Mouse (Mus musculus) Patski (cell line): Measurements from ENCODE around the gene Hmgcr. TPM values are rescaled to one million over a fixed set of nuclear protein-coding genes. Genes with fewer than 3 reads are reported as not detected.
"Not testable (repeated sequence)": the region's sequence is repeated elsewhere in the genome, so short reads cannot be mapped to it uniquely, and the experiment has no call there.

Experiments
- ATAC-seq: fragments of 100-300 bp; one replicate; pipeline ENCODE4 v1.8.0; 2021
- CTCF ChIA-PET: fragments of 350-600 bp; sonication (Branson Sonifier 250); formaldehyde crosslinking; loops from one replicate; lab custom pipeline; 2022; ENCODE audit warnings: inconsistent platforms; lab: Charles Lee
- POLR2A ChIA-PET: fragments of 350-600 bp; sonication (Branson Sonifier 250); formaldehyde crosslinking; loops from one replicate; lab custom pipeline; 2022; ENCODE audit warnings: antibody characterized with exemption, inconsistent platforms; lab: Charles Lee
- DNase-seq: peaks from one replicate; pipeline ENCODE4 v3.0.0-alpha.2; 2011; ENCODE audit warnings: low read depth, low spot score
- H3K27me3 ChIP-seq: fragments of 371-371 bp; one replicate; pipeline ENCODE4 v1.5.1; 2021
- CTCF ChIP-seq: fragments of 100-300 bp; IDR thresholded peaks from one replicate; pipeline ENCODE4 v1.5.1; 2021
- in situ Hi-C: fragments of 300-500 bp; cut with MboI; formaldehyde crosslinking; loops from 3 replicates; pipeline ENCODE4 v1.11.1; 2018; ENCODE audit warnings: low pct_unique_long_range_greater_than_20kb, mixed read lengths
- polyA plus RNA-seq: library from polyadenylated mRNA; unstranded; gene quantifications from one replicate; pipeline ENCODE4 v1.2.3, GENCODE M21; 2021

The Hmgcr gene
- polyA plus RNA-seq, 1 experiment from 2014 or later = 43.0 TPM

GRCm38 (mm10) chr13:96670019-96670405, 724 bp downstream of the Hmgcr start:
- TF ChIP-seq CTCF = no peak
- in situ Hi-C loops = no loop called here
- DNase-seq = no peak
- POLR2A ChIA-PET = no interaction called here
- CTCF ChIA-PET = no interaction called here
- no peak for ATAC-seq
- no peaks in the 10 kb centered on the region for H3K27me3 ChIP-seq

GRCm38 (mm10) chr13:96664419-96664974, 6.2 kb downstream of the Hmgcr start:
- TF ChIP-seq CTCF = no peak
- POLR2A ChIA-PET = no interaction called here
- CTCF ChIA-PET = no interaction called here
- in situ Hi-C loops = no loop called here
- no peaks in the 10 kb centered on the region for H3K27me3 ChIP-seq
- DNase-seq (no peak), ATAC-seq (no peak)

- CTCF ChIA-PET, DNase-seq, POLR2A ChIA-PET, ATAC-seq, H3K27me3 ChIP-seq, in situ Hi-C loops: not testable (repeated sequence)
Observed at GRCm38 (mm10) chr13:96663120-96663519, 7.6 kb downstream of the Hmgcr start.

GRCm38 (mm10) chr13:96660095-96660860, 10.5 kb downstream of the Hmgcr start:
- POLR2A ChIA-PET = no interaction called here
- in situ Hi-C loops = no loop called here
- DNase-seq (no peak), ATAC-seq (no peak)
- H3K27me3 ChIP-seq = no peaks in the 10 kb centered on the region
- CTCF ChIA-PET = no interaction called here
- no peak for TF ChIP-seq CTCF

DNA sequence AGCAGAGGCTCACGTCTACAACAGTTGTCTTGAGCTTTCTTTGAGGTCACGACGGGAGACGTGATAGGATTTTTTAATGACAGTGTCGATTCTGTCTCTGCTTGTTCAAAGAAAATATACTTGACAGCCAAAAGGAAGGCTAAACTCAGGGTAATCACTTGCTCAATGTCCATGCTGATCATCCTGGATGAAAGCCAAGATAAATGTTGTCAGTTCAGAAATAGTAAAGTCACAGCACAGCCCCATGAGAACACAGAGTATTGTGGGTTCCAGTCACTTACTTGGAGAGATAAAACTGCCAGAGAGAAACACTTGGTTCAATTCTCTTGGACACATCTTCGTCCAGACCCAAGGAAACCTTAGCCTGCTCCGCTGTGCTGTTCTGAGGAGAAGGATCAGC, 11.8 kb downstream of the Hmgcr start:
- ATAC-seq = no peak
- TF ChIP-seq CTCF = no peak
- DNase-seq = no peak
- POLR2A ChIA-PET = no interaction called here
- no peaks in the 10 kb centered on the region for H3K27me3 ChIP-seq
- CTCF ChIA-PET = interaction anchor here (1.5 to 1.6 kb wide), 2 partner anchors 8 to 10 kb away, joined by 5 to 6 read pairs; no protein-coding TSS in a partner anchor
- in situ Hi-C loops = no loop called here

- POLR2A ChIA-PET = no interaction called here
- CTCF ChIA-PET = no interaction called here
- in situ Hi-C loops = no loop called here
Observed at GRCm38 (mm10) chr13:96656673-96657072, 14.1 kb downstream of the Hmgcr start.

DNA sequence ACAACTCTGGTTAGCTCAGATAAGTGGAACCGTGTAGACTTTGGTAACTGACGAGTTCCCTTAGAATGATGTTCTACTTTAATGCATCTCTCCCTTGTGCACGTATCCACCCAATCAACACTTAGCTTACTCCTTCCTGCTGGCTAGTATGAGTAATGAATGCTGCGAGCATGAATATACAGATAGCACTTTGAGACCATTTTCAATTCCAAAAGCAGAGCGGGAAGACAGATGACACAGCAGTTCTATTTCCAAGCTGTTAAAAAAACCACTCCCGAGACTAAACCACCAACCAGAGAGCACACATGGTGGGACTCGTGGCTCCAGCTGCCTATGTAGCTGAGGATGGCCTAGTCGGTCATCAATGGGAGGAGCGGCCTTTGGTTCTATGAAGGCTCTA, 17.7 kb downstream of the Hmgcr start:
- CTCF ChIA-PET = interaction anchor here (1.0 to 1.3 kb wide), 2 partner anchors 33 to 143 kb away, joined by 3 read pairs; no protein-coding TSS in a partner anchor
- POLR2A ChIA-PET = no interaction called here
- ATAC-seq (no peak), DNase-seq (no peak)
- TF ChIP-seq CTCF = no peak
- H3K27me3 ChIP-seq = no peaks in the 10 kb centered on the region
- in situ Hi-C loops = no loop called here

More at GRCm38 (mm10) chr13:96656673-96657072, 14.1 kb downstream of the Hmgcr start:
- no peaks in the 10 kb centered on the region for H3K27me3 ChIP-seq
- TF ChIP-seq CTCF = no peak
- no peak for ATAC-seq
- DNase-seq = no peak

DNA sequence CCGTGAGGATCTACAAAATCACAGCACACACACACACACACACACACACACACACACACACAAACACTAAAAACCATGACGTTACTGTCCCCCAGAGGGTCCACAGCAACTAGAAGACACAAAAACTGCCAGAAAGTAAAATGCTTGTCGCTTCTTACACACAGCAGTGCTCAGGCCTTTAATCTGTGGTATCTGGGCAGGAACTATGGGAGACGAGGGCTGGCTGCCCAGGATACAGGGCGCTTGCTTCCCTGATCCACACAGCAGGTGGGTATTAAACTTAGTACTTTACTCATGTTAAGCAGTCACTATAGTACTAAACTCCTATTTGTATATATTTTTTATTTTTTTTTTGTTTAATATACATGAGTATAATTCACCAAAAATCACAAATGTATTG, 24.9 kb downstream of the Hmgcr start:
- ChIA-PET POLR2A (no interaction called here), CTCF (no interaction called here)
- no peak for DNase-seq
- H3K27me3 ChIP-seq = no peaks in the 10 kb centered on the region
- no peak for TF ChIP-seq CTCF
- in situ Hi-C loops = no loop called here
- no peak for ATAC-seq

DNA sequence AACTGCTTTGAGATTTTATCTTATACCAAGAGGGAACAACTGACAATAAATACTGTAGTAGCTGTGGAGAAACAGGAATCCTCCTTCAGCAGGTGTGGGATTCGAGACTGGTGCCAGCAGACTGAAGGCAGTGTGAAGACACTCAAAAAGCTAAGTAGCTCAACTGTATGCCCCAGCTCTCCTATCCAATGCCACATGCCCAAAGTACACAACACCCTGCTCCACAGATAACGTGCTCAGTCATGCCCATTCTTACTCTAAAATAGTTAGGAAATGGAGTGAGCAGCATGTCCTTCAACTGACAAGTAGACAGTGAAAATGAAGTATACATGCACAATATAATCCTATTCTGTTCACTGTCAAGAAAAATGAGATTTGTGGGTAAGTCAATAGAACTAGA, 26.6 kb downstream of the Hmgcr start:
- in situ Hi-C loops = no loop called here
- DNase-seq (no peak), ATAC-seq (no peak)
- ChIA-PET CTCF (no interaction called here), POLR2A (no interaction called here)
- no peaks in the 10 kb centered on the region for H3K27me3 ChIP-seq
- no peak for TF ChIP-seq CTCF

DNA sequence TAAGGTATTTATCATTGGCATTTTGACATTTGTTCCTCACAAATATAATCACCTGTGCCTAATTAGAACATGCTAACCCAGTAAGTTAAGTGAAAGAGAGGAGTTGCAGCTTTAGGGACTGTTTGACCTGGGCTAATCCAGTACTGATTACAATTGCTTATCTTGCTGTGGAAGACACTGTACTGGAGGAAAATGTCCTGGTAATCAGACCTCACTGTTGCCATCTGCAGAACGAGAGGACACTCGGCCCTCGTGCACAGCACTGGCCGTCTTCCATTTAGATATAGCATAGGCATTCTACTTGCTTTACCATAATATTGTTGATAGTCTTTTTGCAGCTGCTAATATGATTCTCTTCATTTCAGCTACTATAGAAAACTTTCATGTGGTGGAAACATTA, 40.3 kb downstream of the Hmgcr start:
- TF ChIP-seq CTCF = no peak
- ChIA-PET POLR2A (no interaction called here), CTCF (interaction anchor here (1.5 kb wide), 1 partner anchor 27 kb away, joined by 4 read pairs; no protein-coding TSS in a partner anchor)
- H3K27me3 ChIP-seq = no peaks in the 10 kb centered on the region
- in situ Hi-C loops = no loop called here
- DNase-seq = no peak
- no peak for ATAC-seq

GRCm38 (mm10) chr13:96620891-96621290, 49.8 kb downstream of the Hmgcr start:
- ChIA-PET CTCF (interaction anchor here (1.2 kb wide), 1 partner anchor 31 kb away, joined by 3 read pairs; no protein-coding TSS in a partner anchor), POLR2A (no interaction called here)
- TF ChIP-seq CTCF = no peak
- ATAC-seq (no peak), DNase-seq (no peak)
- in situ Hi-C loops = no loop called here
- no peaks in the 10 kb centered on the region for H3K27me3 ChIP-seq
